Mouse (Mus musculus): Measurements from ENCODE around the gene Cadm2.

The Cadm2 gene

DNA sequence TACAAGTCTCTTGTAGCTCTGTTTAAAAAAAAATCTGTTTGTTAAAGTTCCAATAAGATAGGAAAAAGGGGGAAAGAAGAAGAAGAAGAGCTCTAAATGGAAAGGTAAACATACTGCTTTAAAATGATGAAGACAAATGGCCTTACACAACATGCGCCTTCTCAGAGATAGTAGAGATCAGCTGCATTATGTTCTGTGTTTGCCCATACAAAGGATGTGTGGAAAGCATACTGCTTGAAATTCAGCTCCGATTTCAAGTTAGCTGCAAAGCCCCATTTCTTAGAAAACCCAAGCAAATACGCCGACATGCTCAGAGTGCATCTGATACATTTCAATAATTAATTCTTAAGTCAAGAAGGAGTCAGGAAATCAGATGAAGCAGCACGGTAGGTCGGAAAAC lies 684.4 kb downstream of the Cadm2 start:
- no peak for DNase-seq (ENCODE audit: low spot score)

DNA sequence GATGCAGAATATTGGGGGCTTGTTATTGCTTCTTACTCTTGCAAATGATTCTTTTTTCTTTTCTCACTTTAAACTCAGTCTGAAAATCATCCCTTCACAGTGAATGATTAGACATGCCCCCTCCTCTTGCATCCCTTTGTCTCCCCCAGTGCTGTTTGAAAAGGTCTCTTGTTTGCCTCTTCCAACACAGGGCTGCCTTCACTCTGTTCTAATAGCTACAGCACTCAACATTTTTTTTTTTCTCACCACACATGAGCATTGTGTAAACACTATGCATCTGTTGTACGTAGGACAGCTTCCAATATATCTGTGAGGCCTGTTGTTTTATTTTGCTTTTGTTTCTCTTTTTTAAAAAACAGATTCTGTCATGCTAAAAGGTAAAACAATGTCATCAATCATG lies 695.2 kb downstream of the Cadm2 start:
- no peak for DNase-seq (ENCODE audit: low spot score)

DNA sequence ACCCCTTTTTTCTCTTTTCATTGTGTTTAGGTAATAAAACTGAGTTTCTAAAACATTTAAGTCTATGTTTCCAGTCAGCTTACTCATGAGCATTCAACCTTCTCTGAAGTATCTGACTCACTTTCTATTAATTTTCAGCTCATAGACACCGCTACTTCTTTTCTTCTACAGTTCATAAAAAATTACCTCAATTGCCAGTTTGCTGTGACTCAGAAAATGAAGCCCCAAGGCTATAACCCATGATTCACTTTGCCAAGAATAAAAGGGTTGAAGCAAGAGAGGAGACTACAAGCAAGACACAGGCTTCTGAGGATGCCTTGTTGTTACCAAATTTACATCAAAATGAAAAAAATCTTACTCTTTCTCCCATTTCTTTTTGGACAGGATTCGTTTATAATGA lies 698.0 kb downstream of the Cadm2 start:
- DNase-seq (ENCODE audit: low spot score): no peak

DNA sequence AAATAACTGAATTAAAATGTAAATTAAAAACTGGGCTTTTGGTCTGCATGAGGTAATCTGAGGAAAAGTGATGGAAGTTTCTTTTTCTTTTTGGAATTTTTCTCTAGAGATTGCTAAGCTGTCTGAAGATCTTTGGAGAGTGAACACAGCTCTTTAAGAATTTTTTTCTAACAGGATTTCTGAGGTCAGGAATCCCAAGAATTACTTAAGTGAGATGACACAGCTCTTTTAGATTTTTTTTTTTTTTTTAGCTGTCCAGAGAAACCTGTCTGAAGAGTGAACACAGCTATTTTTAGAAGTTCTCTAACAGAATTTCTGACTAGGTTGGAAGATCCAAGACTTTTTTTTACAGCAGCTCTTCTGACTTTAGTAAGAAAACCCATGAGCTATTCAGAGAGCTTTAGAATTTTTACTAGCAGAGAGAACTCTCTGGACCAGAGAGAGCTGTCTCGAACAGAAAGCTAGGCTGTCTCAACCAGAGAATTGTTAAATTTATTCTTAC lies 699.2 kb downstream of the Cadm2 start:
- DNase-seq (ENCODE audit: low spot score): no peak

DNA sequence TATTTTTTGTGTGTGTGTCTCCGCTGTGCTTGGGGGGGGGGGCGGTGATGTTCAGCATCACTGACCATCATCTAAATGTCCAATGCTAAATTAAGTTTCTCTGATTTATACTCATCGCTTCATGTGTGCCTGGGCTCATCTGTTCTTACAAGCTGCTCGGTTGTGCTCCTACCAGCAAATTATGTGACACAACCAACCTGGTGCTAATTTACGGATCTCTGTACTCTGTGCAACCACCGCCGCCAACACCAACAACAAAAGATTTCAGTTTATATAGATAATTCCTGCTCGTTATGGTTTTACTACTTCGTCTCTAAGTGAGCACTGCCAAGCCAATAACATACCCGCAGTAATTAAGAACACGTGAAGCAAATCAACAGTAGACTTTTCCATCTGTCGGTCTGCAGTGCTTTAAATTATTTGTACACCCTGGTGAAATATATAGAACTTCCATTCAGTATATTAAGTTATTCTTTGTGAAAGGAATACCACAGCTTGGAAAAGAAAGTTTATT lies 700.8 kb downstream of the Cadm2 start:
- DNase-seq (ENCODE audit: low spot score): no peak

DNA sequence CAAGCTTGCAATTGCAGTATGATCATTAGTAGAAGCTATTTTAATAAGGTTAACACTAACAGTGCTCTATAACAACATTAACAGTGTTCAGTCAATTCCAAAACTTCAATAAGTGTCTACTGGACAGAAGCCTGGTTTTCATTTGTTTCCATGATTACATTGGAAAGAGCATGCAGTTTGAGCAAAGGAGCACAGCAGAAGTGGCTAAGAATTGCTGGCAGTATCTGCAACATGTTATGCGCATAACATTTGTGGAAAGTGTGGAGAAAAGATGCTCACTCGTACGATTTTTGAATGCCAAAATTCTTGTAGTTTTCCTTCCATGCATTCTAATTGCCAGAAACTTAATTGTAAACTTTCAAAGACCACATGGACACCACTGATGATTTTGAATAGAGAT lies 718.9 kb downstream of the Cadm2 start:
- no peak for DNase-seq (ENCODE audit: low spot score)

DNA sequence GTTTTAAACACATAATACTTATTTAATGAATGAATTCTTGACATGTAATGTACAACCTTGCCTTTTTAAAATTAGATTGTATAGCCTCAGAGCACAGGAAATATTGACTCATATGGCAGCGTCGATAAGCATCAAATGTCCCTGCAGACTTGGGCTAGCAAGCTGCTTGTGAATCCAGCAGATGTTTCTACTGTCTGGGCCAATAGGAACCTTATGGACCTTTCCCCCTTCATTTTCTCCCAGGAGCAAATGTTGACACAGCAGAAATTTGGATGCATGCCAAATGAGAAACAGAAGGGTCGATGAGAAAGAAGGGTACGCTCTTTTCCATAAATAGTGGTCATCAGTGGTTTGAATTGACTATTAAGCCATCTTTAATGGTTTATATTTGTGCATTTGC lies 720.0 kb downstream of the Cadm2 start:
- no peak for DNase-seq (ENCODE audit: low spot score)

DNA sequence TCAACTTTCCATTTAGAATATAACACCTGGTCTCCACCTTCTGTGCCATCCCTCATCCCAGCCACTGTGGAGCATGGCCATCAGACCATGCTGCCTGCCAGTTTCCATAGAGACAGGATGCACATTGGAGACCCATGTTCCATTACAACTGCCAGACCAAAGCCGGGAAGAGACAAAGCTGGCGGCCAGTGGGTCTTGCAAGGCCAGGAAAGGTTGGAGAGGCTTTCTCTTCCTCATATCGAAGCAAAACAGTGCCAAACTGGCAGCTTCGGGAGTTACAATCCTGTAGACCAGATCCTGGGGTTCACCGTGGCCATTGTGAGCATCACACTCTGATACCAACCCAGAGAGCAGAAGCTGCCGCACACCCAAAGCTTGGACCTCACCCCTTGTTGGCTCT lies 728.3 kb downstream of the Cadm2 start:
- DNase-seq (ENCODE audit: low spot score): no peak

DNA sequence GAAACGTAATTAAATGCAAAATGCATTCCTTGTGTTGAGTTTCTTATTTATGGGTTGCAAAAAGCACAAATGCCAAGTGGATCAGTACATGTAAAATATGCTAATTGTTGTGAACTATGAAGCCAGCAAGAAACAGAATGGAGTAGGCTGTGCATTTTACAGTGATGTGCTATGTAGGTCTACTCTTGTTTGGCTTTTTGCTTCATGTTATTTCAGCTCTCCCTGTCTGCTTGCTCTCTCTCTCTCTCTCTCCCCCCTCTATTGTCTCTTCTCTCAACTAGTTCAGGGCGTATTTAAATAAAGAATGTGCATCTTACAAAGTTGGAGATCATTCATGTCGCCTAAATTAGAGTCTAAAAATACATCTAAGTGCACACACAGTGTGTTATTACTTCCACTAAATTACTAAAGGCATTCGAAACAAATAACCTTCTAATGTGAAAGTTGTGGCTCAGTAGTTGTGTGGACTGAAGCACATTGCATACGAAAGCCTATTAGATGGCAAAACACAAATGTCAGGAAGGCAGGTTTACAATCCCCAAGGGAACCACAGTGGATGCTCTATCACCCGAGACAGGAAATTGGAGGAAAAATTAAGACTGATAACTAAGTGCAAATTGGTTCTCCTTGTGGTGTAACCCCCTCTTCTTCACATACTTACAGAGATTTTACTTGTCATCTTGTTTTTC lies 729.0 kb downstream of the Cadm2 start:
- DNase-seq (ENCODE audit: low spot score): no peak

DNA sequence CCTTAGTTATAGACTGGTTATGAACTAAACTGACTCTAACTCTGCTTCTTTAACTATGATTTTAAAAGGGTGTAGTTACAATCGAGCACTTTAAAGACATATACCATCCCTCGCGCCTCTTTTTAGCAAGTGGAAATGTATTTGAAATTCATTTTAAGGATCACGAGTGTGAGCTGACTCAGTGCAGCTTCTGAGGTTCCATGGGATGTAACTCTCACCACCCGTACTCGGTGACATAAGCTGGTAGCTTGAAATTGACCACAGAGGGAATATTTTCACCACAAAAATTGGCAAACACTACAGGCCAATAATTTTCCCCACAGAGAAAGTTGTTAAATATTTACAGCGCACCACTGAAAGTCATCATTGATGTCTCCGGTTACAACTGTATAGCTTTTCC lies 730.8 kb downstream of the Cadm2 start:
- DNase-seq (ENCODE audit: low spot score): no peak

DNA sequence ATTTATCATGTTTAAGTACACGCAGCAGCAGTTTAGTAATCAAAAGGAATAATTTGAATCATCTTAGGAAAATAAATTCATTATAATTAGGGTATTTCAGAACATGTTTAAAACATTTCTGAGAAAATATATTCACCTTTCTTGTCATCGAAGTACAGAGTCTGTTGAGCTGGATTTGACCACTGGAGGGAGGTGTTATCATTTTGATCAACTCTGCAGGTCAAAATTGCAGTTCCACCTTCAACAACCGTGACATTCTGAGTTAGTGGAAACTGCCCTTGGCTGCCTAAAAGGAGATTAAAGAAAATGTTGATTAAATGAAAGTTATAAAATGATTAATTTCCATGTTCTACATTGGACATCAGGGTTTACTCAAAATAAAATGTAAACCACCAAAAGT lies 738.1 kb downstream of the Cadm2 start:
- no peak for DNase-seq (ENCODE audit: low spot score)

DNA sequence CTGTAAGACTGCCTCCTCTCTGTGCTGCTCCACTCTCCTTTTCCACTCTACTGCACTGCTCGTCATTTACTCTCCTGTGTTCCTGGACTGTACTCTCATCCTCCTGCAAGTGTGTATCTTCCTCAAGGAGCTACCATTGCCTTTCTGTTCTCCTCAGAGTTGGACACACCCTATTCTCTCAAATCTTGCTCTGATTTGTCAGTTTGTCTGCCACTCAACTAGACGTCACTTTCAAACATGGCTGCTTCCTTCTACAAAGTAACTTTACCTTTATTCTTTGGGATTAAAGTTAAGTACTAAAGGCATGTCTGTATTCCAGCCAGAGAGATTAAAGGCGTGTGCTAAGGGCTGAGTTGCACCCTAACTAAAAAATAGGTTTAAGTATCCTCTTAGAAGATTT lies 749.5 kb downstream of the Cadm2 start:
- no peak for DNase-seq (ENCODE audit: low spot score)

DNA sequence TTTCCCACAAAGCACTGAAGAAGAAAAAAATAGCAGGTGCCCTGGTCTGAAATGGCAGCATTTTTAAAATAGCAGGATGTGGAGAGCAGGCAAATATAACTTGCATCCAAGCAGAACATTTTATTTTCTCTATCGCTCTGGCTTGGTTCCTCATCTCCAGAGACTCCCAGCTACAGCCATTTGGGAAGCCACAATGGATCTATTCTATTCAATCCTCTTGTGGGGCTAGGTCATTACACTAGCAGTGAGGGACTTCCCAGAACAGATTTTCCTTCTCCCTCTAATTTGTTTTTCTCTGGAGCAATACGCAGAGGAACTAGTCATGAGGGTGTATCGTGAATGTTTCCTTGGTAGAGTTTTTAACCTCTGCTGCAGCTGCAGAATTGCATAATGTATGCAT lies 769.7 kb downstream of the Cadm2 start:
- no peak for DNase-seq (ENCODE audit: low spot score)

DNA sequence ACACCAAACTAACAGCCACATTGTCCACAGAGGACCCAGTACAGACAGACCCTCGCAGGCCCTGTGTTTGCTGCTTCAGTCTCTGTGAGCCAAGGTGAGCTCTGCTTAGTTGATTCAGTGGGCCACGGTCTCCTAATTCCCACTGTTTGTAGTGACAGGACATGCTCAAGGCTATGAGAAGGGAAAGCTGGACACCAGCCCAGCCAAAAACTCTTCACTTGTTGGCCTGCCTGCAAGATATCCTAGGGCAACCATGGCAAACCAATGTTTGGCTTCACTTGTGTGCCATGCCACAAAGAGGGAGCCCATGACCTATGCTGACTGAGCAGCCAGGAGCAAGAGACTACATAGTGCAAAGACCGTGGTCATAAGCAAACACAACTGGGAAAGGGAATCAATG lies 795.8 kb downstream of the Cadm2 start:
- no peak for DNase-seq (ENCODE audit: low spot score)

DNA sequence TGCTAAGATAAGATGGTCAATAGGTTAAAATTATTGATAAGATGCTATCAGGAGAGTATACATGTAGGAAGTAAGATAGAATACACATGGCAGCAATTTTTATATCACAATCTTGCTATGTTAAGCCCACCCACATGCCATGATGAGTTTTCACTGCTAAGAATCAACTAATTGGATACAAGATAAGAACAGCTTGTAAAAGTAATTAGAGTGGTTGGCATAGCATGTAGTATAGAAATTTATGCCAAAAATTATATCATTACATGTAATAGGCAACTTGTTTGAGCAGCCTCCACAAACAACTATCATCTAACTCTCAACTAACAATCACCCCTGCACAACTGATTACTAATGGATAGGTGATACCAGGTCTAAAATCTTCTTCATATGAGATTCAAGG lies 809.2 kb downstream of the Cadm2 start:
- no peak for DNase-seq (ENCODE audit: low spot score)

DNA sequence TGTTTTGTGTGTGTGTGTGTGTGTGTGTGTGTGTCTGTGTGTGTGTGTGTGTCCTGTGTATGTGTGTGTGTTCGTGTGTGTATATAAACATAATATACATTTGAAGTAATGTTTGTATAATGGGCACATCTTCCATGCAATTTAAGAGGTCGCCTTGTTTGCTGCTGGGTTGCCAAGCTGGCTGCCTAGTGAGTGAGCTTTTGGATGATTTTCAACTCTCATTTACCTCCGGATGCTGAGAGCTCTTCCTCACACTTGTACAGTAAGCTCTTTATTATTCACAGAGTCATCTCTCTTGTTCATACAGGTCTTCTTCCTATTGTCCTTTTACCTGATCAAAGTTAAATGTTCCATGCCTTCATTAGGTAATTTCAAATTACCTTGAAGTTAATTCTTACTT lies 822.5 kb downstream of the Cadm2 start:
- DNase-seq (ENCODE audit: low spot score): no peak

DNA sequence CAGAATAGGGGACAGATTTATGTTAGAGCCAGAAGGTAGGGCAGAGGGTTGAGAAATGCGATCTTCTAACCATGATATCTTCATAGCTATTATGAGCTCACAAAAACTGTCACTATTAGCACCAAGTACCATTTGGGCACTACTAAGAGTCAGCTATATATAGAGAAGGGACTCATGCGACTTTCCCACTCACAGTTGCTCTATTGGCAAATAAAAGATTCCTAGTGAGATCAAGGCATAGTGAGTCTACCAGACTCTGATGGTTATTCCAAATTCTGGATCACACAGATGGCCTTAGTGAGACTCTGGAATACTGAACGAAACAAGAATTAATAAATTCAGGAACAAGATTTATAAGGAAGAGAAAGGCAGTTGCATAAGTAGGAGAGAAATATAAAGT lies 827.6 kb downstream of the Cadm2 start:
- DNase-seq (ENCODE audit: low spot score): no peak

DNA sequence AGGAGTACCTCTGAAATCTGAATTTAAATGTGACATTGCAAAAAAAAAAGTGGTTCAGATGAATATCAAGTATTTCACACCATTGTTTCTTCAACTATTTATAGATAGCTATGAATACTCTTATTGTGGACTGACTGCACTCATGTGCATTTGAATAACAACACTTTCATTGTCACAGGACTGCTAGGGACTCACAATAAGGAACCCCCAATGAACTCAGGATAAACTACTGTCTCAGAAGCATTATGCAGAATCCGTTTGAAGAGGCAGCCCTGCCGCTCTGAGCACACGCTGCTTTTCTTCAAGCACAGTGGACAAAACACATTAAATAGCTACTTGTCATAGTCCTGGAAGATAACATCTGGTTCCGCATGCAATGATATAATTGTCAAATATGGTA lies 848.8 kb downstream of the Cadm2 start:
- no peak for DNase-seq (ENCODE audit: low spot score)

DNA sequence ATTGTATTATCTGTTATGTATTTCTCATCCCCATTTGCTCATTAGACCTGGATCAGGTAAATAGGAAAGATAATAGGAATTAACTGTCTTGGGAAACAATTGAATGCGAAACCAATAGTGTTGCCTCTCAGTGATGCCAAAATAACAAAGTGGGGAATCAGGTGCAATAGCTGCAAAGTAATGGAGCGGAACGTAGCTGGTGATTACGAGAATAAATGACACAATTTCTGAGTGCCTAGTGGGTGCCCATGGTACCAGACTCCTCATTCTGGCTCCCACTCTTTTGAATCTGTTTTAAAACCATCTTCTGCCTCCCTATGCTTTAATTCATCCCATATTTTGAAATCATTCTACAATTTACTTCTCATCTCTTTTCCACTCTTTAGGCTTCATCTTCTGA lies 851.2 kb downstream of the Cadm2 start:
- DNase-seq (ENCODE audit: low spot score): no peak

DNA sequence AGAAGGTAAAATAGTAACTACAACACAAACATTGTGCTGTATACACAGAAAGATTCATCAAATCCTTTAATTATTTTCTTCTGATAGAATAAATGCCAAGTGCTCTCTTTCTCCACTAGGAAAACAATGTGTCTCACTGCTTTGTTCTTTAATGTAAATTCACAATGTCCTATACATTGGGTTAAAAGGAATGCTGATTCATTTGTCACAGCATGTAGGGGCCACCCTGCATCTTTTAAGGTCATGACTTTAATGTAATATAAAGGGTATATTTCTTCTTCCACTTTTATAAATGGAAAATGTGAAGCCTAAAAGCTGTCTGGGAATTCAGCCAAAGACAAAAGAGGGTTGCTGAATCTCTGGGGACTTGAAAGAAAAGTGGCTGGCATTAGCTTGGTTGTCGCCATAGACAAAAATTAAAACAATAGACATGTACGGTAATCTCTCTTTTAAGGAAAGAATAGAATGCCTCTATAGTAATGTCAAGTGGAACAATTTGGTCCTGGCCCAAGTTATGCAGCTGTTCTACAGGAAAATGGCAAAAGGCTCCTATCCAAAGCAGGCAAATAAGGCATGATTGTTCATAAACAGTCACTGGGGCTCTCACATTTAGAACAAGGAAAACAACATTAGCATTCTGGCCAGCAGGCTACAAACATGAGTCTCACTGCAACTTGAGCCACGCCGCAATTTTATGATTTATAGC lies 851.9 kb downstream of the Cadm2 start:
- no peak for DNase-seq (ENCODE audit: low spot score)

DNA sequence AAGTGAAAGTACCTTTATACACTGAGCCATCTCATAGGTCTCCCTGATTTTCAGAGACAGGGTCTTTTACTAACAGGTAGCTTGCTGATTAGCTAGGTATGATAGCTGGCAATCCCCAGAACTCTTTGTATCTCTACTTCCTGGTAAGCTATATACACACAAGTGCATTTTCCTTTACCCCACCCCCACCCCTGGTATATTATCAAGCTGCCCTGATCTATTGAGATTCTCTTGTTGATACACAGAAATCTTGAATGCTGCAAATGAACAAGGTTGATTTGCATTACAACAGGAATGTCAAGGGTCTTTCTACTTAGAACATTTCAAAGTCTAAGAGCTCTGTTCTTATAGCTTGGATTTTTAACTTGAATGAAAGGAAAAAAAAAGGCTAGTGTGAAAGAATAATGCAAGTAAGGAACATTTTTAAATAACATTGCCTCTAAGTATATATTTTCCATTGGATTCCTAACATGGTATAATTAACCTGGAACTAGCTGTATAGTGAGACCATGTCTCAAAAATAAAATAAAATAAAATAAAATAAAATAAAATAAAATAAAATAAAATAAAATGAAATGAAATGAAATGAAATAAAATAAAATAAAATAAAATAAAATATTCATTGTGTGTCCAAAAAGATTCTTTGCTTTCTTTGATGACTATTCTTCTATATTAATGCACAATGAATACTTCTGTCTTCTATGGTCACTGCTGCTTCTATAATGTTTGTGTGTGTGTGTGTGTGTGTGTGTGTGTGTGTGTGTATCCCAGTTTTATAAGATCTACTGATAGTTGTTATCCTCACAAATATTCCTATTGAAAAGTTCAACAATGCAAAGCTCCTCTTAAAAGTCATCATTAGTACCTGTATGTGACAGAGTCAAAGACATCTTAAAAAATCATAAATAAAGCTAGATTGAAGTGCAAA lies 858.9 kb downstream of the Cadm2 start:
- no peak for DNase-seq (ENCODE audit: low spot score)

DNA sequence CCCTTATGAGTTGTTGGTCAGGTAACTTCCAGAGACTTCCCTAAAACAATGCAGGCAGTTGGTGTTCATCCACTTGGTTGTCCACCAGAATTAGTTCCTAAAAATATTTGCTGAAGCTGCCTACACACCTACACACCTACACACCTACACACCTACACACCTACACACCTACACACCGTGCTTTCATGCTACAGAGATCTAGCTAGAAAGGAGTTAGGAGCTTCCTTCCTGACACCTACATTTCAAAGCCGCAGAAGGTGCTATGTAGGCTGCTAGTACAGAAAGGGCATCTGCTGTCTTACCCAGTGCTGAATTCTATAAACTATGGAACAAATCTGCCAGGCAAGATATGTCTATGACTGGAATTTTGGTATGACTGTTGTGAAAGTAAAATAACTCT lies 872.2 kb downstream of the Cadm2 start:
- DNase-seq (ENCODE audit: low spot score): no peak

DNA sequence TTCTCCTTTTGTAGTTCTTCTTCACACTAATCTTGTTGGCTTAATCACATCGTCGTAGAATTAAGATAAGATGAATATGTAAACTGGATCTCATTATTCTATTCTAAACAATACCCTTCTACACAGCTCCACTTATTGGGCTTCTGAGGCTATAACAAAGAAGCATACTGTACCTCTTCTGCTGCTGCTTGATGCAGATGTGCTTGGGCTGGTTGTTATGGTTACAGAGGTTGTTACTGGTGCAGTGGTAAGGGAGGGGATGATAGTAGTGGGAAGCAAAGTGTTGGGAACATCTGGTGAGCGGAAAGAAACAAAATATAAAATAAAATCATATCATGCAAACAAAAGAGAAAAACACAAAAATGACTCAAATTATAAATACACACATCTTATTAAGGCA lies 889.5 kb downstream of the Cadm2 start:
- no peak for DNase-seq (ENCODE audit: low spot score)
